Mouse (Mus musculus) CD8-positive naive resting alpha-beta T cell, adult 2 months (primary cell): ENCODE results near the gene Kcnip1.
A peak's percentile ranks its signal among the peaks of the same experiment; 100 is the strongest.

ENCODE experiments used
- DNase-seq, 2 experiments: peaks; one replicate each; pipeline ENCODE4 v3.0.0; 2022; ENCODE audit warnings: low read depth in 2 of 2, low spot score in 2 of 2

Kcnip1 gene

DNA sequence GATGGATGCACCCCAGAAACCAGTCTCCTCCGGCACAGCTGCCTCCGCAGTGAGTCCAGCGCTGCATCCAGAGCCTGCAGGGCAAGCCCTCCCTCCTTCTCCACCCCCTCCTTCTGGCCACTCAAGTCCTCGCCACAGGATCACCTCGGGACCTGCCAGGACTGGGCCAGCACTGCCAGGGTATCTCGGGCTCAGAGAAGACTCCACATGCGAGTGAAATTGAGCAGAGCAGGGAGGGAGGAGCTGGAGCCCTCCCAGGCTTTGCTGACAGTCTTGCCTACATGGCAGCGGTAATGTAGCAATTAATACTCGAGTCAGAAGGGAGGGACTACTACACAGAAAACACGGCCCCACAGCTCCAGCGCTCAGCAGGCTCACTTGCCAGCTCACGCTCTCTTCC, at the start of gene Kcnip1:
Gene Kcnip1 (minus strand): TSS at position 215 of the 400 bp plus-strand sequence.
- no peak for DNase-seq

DNA sequence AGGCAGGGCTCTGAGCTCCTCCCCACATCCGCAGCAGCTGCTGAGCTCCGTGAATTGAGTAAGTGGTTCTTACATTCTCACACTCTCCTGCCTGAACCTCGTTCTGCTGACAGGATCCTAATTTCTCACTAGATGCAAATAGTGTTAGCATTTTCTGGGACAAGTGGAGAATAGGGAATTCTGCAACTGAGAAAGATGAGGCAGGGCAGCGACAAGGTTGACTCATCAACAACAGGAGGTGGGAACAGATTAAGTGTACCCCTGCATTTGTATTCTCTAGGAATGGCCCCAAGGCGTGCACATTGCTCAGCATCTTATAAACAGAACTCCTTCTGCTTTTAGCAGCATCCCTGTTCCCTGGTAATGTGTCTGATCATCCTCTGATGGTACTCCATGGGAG, 47.1 kb upstream of the Kcnip1 start:
- no peak for DNase-seq

DNA sequence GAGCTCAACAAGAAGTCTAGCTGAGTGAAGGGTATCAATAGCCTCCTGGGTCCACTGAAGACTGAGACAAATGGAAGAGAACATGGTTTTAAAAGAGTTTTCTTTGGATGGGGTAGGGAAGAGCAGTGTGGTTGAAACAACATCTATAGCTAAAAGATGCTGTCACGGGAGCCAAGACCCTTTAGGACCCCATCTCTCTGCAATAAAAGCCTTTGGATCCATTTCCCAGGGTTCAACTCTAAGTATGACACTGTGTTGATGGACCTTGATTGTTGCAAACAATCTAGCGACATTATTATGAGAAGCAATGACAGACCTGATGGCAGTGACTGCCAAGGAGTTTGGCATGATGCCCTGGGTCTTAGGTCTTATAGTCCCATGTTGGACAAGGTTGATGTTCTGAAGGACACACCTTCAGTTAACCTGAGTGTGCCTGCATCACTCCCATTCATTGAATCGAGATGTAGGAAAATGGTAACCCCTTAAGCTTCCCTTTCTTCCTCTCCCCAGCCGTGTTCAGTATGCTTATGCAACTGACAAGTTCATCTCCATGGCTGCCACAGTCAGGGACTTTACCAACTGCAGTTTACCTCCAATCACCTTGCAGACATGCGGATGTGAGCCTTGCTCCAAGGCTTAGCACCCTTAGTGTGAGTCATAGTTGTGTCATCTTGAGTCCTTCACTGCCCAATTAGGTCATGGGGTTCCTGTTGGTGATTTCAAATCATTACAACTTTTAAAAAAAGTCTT, 43.1 kb upstream of the Kcnip1 start:
- DNase-seq: no peak

DNA sequence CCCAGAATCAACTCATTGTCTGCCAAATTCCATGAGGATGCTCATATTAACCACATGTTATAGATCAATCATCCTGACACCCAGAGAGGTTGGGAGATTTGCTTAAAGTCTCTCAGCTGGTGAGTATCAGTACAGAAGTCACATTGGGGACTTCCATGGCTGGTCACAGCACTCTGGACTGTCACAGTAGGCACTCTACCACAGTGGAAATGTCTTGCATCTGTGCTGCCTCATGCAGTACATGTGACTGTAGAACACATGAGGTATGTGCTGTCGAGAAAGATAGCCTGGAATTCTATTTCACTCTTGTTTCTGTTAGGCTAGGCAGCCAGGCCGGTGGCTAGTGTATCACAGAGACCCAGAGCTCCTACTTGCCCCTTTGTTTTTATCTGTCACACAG, 41.8 kb upstream of the Kcnip1 start:
- DNase-seq: no peak

DNA sequence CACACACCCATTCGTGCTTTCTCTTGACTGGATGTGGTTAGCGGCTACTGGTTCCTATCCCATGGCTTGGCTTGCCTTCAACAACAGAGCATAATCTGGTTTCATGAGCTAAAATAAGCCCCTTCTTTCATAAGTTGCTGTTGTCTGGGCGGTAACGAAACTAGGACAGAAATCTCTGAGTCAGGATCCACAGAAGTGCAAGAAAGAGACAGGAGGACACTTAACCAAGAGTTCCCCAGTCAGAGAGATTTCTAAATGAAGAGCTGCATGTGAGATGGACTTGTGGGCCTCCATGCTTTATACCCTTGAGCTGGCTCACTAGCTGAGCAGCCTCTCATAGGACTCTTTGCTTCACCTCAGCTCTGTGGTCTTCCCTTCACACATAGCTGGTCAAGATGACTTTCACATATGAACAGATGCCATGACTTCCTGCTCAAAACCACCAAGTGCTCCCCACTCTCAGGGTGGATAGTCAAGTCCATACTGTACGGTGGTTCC, 41.1 kb upstream of the Kcnip1 start:
- DNase-seq: no peak

DNA sequence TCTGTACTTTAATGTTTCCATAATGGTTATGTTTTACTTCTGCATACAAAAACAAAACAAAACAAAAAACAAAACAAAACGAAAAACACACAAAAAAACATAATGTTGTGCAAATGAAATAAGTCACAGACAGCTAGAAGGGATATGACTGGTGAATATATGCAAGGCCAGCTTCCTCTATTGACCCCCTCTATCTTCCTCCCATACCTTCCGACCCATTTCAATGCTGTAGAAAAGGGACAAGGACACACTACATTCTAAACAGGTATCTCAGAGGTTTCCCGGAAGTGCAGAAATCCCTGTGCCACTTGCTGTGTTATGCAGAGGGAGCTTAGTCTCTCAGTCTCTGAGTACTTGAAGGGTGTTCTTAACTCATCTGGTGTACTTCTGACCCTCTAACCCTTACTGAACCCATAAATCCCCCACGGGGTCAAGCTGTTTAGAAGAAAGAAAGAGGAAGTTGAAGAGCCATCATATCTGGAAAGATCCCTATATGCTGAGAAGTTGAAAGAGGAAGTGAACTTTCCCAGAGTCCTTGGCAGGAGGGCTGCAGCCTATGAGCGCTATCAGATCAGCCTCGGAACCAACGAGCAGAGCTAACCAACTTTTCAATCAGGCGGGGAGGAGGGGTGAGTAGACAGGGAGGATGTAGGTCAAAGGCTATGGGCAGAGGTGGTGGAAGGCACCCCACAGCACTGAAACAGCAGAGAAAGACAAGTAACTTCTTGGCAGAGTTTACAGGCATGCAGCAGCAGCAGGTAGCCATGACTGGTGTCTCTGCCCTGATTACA, 38.3 kb upstream of the Kcnip1 start:
- no peak for DNase-seq

DNA sequence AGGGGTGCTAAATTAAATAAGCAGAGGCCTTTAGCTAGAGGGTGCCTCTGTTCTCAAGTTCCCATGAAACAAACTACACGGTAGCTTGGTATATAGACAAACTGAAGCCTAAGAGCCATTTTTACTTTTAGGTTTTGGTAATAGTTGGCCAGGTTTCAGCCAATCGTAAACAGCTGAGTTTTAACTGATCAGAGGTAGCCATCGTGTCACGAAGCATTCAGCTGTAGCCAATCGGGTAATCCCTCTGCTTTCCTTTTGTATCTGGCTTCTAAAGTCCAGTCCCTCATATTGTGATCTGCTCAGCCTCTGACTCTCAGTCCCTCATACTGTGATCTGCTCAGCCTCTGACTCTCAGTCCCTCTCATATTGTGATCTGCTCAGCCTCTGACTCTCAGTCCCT, 36.7 kb upstream of the Kcnip1 start:
- DNase-seq: no peak

DNA sequence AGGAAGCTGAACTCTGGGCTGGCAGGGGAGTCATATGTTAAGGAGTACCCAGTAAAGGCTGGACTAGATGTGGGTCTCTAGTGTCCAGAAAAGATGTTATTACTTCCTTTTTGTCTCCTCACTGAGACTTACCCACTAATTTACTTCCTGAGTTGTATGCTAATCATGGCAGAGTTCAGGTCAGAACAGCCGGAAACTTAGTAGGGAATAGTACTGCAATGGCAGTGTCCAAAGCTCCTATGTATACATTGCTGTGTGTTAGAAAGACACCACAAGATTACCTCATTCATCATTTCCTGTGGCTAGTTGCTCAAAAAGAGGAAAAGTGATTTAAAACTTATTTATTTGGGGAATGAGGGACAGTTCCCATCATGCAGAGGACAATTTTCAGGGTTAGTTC, 32.1 kb upstream of the Kcnip1 start:
- no peak for DNase-seq

DNA sequence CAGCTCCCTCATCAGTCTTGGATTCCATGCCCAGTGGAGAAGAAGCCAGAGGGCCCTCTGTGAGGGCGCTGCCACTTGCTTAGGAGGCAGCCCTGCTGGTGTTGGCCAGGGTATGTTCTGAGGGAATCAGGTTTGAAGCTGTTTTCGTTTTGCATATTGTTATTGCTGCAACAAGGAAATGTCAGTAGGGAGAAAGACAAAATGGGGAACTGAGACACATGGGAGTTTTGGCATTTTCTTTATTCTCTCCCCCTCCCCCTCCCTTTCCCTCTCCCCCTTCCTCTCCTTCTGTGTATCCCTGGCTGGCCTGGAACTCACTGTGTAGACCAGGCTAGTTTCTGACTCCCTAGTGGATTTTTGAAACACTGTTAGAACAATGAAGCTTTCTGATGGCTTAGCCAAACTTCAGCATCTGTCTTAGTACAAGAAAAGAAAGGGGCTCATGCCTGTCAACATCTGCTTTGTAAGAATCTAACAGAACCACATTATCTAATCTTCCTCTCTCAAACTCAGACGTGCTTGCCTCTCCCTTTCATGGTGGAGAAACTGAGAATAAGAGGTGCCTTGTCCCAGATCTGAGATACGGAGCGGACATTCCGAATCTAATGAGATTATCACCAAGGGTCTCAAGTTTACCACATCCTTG, 19.2 kb upstream of the Kcnip1 start:
- no peak for DNase-seq

DNA sequence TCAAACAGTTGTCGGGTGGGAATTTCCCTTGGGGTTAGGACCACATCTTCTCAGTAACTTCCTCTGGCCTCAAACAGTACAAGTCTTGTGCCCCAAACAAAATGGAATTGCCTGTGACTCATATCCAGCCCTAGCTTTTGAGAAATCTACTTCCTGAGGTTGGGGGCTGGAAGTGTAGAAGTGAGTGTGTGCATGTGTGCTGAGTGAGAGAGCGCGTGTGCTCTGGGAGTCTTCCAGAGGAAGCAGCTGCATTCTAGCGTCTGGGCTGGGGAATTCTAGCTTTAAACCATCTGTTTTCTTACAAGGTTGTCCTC, 17.9 kb upstream of the Kcnip1 start:
- DNase-seq: peak; percentile 31 to 34

DNA sequence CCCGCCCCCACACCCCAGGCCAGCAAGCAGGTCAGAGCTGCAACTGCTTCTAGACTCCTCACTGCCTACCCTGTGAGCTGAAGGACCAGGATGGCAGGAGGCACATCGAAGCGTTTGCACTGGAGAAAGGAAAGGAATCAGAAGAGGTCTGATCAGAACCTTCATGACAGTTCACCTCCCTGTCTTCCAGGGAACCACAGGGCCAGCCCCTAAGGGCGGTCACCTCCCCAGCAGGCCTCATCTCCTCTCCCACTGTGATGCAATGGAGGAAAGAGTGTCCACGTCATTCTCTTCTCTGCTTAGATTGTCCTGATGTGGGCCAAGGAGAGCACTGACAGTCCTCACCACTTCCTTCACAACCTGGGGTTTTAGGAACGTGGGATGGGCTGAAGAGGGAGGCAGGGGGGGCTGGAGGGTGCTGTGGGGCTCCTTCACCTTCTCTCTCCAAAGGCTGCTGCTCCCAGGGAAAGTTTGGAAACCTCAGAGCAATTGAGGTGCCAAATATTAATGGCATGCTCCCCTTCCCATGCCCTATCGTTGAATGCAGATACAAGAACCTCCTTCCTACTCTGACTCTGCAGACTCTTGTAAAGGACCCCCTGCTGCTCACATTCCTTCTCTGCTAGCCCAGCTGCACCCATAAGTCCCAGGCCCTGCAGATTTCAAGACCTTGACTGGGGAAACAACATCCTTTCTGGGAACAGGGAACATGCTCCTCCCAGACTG, 17.3 kb upstream of the Kcnip1 start:
- peak; percentile 48 to 54 for DNase-seq

DNA sequence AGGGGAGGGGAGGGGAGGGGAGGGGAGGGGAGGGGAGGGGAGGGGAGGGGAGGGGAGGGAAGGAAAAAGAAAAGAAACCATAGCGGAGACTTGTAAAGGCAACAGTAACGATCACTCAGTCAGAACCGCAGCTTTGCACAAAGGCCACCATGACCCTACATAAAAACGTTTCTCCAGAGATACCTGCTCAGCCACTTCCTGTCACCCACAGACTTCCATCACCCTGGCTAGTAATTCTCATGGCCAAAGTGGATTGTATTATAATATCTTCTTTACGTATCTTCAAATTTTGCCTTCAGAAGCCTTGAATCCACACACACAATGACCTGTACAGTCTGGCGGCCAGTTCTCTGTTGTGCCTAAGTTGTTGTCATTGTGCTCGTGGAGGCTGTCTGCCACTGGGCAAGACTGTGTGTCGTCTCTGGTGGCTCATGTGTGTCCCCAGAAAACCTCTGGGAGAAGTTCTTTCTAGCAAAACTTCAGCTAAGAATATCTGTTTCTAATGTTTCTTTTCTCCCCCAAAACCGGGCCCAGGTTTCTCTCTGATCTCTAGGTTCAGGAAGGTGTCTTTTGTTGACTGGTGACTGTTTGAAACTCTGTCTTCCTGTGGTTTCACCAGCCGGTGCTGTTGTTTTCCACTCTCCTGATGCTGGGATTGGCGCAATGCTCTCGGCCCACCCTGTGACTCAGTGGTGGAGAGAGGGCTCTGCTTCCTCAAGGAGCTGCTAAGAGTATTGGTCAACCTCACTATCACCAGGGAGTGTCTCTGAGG, 16.6 kb upstream of the Kcnip1 start:
- DNase-seq: peak; percentile 30 to 37

DNA sequence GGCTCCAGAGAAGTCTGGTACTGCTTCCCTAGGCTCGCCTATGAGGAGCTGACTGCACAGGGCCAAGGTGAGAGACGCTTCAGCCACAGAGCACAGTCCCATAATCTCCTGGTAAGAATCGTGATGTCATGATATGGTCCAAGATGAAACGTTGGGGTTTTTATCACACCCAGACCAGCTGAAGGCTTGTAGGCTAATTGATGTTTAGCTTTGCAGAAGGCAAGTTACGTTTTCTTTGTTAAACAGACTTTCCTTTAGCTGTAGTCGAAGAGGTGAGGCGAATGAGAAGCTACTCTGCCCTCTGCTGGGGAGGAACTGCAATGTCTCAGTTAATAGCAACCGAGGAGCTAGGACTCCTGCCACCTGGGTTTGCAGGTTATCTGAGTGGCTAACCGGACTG, 15.8 kb upstream of the Kcnip1 start:
- DNase-seq: peak; percentile 67 to 81

DNA sequence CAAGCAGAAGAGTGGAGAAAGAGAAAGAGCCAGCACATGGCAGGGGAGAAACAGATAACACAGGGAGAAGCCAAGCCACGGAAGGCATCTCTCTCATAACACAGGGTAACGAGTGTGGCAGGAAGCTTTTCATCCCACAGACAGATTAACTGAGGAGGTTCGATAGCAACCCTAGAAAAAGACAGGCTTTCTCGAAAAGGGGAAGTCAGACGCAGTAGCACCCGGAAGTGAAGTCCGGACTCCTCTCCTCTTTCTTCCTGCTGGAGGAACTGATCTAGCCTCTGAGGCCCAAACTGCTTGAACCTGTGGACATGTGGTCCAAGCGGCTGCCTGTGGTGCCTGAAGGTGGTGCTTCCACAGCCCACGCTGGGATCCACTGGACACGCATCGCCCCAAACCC, 15.3 kb upstream of the Kcnip1 start:
- DNase-seq: peak; percentile 33 to 50

DNA sequence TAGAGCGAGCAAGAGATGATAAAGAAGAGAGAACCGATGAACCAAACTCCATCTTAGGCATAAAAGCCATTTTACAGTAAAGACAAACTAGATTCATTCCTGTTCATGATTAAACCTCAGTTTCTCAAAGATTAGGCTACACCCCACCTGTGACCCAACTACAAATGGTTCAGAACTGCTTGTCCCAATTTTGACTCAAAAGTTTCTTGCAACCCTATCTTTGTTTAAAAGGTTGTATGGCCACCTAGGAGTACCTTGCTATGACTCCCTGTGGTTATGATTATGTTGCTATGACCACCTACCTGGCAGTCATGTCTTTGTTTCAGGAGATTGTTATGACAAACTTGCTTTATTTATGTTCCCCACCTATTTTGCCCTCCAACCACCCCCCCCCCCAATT, 14.7 kb upstream of the Kcnip1 start:
- no peak for DNase-seq

DNA sequence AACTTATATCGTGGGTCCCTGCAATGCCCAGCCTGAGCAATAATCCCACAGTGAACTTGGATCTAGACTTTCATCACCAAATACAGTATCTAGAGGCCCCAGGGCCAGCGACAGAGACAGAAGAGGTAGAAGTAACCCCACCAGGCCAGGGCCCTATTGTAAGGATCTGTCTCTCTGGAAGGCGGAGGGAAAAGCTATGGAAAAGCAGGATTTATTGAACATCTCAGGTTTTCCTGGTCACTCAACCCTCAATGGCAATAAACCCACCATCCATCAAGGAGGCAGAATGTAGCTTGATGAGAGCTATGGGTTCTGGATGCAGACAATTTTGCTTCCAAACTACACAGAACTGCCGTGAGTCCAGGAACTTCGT, 9.6 kb upstream of the Kcnip1 start:
- DNase-seq: no peak

DNA sequence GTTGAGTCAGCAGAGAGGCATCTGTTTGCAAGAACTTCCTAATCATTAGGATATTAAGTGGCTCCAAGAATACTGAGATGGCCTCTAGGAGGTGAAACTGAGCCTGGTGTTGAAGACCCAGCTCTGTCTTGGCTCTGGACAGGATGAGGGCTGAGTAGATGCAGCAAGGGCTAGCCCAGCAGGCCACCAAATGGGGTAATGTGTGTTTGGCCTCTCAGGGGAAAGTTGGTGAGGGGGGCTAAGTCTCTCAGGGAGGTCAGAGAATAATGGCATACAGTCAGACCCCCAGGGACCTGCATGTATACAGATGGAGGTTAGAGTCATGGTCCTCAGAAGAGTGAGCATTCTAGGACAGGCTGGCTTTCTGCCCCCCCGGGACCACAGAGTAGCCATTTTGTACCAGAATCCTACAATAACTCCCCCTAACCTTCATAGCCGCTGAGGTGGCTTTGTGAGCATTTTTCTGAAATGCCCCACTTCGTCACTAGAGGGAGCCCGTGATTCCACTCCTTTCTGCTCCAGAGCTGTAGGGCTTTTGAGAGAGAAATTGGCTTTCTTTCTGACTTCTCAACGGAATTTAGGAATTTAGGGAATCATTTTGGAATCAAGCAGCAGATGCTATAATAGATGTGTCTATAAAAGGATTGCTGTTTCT, 9.1 kb upstream of the Kcnip1 start:
- DNase-seq: peak; percentile 61 to 73

DNA sequence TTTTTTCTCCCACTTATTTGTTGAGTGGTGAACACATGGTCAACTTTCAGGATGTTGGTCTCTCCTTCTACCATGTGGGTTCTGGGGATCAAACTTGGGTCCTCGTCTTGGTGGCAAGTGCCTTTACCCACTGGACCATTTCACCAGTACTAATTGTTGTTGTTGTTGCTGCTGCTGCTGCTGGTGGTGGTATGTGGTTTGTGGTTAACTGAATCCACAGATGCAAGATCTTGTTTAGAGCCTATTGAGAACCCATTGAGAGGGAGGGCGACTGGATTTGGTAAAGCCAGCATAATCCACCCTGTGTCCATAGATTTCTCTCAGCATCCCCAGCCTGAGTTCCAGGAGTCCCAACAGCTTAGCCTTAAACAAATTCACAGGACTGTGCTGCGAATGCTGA, 7.5 kb upstream of the Kcnip1 start:
- no peak for DNase-seq

DNA sequence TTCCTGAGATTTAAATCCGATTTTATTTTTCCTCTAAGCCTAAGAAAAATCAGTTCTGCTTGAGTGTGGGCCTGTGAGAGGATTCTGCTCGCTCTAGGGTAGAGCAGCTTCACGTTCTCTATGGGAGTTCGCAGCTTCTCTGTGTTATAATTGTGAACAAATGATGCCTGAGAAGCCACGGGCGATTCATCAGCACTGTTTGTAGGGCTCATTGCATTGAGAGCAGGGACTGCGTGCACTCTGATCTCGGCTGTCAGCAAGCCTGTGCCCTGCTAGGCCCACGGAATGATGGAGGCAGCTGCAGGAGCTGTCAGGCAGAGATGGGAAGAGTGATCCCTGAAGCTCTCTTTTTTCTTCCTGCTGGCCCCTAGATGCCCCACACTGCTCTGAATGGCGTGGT, 5.3 kb upstream of the Kcnip1 start:
- no peak for DNase-seq

DNA sequence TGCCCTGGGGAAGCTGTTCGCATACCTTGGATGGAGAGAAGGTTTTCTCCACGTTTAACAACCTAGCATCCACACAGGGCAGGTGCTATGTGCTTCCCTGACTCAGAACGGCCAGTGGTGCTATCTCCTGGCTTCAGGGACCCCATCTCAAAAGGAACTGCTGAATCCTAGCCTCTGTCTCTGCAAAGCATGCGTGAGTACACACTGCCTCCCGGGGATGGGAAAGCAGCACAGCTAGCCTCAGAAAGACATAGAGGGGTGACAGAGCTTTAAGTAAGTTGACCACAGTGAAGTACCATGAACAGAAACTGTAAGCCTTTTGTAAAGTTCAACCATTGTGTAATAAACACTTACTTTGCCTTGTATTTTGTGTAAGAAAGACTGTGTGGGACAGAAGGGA, 544 bp upstream of the Kcnip1 start:
- no peak for DNase-seq
